Mouse (Mus musculus): ENCODE measurements at regions not wholly inside any gene's neighbourhood (a gene's known extent, or its start where the extent isn't known, plus 50 kb on each side); places are given as distances from the start of the nearest gene placed in this dataset.
A peak's percentile ranks its signal among the peaks of the same experiment; 100 is the strongest.

DNA sequence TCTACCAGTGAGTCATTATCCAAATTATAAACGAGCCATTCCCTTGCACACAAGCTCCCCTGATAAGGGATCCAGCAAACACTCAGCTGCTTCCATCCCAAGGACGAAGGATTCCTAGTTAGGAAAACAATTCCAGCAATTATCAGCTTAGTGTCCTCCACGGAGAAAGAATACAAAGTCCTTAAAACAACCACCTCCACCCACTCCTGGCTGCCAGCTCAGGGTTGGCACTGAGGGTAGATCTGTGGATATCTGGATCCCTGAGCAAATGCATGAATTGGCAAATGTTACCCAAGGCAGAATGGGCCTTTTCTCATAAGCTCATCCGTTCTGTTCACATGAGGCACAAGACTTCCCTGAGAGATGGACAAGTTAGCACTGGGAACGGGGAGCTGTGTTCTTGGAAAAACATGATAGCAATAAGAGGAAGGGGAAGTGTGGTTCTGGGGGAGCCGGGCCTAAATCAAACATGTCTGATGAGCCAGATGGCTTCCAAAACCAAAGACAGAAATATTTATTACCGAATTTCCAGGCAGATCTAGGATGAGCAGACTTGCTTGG, 368.1 kb upstream of the Runx1 start:
- Histone ChIP-seq H3K36me3 (replicated peaks; ENCODE audit: insufficient read depth, low read length) (no peaks in the 10 kb centered on the region), H3K27ac (ENCODE audit: low read depth) (no peak overlapping the region), H3K9ac (replicated peaks) (no peak overlapping the region), H3K4me3 (ENCODE audit: low read depth, low read length) (no peak overlapping the region), H3K27me3 (ENCODE audit: insufficient read depth, low read length) (no peaks in the 10 kb centered on the region), H3K4me2 (ENCODE audit: low read depth, low read length) (no peak overlapping the region), H3K9me3 (ENCODE audit: low read length) (no peaks in the 10 kb centered on the region), H3K4me1 (ENCODE audit: insufficient read depth) (peaks cover 15% of the 10 kb centered on the region)
- WGBS (ENCODE audit: insufficient replicate concordance), result 49% methylated on average over 7 of the region's 7 CpGs
- DNase-seq (no peak), ATAC-seq (no peak)
- TF ChIP-seq CTCF (IDR thresholded peaks at IDR 0.05; ENCODE audit: low read depth) (no peak), EP300 (IDR thresholded peaks at IDR 0.05; ENCODE audit: low read depth) (no peak)

DNA sequence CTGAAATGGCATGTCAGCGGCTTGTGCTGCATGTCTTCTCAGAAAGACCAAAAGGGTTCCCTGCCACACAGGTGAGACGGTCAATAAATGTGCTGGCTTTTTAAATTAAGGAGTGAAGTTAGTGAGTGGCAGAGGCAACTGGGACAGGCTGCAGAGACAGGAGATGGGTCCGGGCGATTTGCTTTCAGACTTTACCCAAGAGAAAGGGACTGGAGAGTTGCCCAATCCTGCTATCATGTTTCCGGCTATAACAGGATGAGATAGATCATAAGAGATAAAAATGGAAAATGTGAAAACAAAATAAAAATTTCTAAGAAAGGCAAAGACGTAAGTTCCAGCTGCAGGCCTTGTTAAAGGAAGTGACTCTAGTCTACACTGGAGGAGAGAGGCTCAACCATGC, 367.3 kb upstream of the Runx1 start:
- 65% methylated on average over 6 of the region's 6 CpGs for WGBS (ENCODE audit: insufficient replicate concordance)
- no peak overlapping the region for H3K4me2 ChIP-seq (ENCODE audit: low read depth, low read length)
- H3K4me3 ChIP-seq (ENCODE audit: low read depth, low read length), result no peak overlapping the region
- H3K27me3 ChIP-seq (ENCODE audit: insufficient read depth, low read length), result no peaks in the 10 kb centered on the region
- ATAC-seq (no peak), DNase-seq (no peak)
- no peak overlapping the region for H3K9ac ChIP-seq (replicated peaks)
- peaks cover 15% of the 10 kb centered on the region for H3K4me1 ChIP-seq (ENCODE audit: insufficient read depth)
- H3K27ac ChIP-seq (ENCODE audit: low read depth), result 0 out of 2 replicates have a peak overlapping the region, but pooled peaks have one; percentile 29
- no peaks in the 10 kb centered on the region for H3K36me3 ChIP-seq (replicated peaks; ENCODE audit: insufficient read depth, low read length)
- no peaks in the 10 kb centered on the region for H3K9me3 ChIP-seq (ENCODE audit: low read length)
- TF ChIP-seq CTCF (IDR thresholded peaks at IDR 0.05; ENCODE audit: low read depth) (no peak), EP300 (IDR thresholded peaks at IDR 0.05; ENCODE audit: low read depth) (no peak)

DNA sequence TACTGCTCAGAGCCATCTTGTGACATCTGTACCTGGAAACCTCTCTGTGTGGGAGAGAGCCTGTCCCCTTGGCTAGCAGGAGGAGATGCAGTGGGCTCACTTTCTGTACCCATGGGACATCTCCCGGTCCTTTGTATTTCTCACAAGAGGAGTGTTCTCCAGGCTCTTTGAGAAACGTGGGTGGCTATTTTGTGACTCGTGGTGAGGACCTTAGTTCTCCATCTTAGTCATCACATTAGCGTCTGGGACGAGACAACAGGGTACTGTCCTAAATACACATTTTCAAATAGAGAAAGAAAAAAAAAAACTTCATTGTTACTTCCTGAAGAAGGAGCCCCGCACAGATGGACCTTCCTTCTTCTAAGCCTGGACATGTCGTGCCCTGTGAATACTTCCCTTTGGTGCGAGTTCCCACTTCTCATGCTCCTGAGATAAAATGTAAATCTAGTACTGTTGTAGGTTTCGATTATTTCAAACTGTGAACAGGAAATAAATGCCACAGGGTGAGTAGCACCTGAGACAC, 366.8 kb upstream of the Runx1 start:
- no peak for ATAC-seq
- TF ChIP-seq EP300 (IDR thresholded peaks at IDR 0.05; ENCODE audit: low read depth), result no peak
- H3K9ac ChIP-seq (replicated peaks), result no peak overlapping the region

DNA sequence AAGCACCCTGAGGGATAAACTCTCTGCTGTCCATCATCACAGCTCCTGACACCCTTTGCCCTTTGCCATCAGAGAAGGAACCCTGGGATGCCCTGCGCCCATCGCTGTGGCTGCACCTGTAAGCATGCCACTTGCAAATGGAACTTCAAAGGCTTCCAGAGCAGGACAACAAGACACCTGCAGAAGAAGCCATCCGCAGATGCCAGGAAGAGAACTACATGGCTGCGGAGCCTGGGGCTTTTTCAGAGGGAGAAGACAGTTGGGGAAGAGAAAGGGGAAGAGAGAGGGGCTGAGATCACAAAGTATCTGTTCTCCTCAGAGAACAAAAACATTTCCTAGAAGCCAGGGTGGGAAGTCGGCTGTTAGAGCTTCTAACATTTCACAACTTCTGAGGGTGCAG, 365.2 kb upstream of the Runx1 start:
- H3K4me1 ChIP-seq (ENCODE audit: insufficient read depth), result no peaks in the 10 kb centered on the region
- no peaks in the 10 kb centered on the region for H3K27me3 ChIP-seq (ENCODE audit: insufficient read depth, low read length)
- TF ChIP-seq EP300 (IDR thresholded peaks at IDR 0.05; ENCODE audit: low read depth), result no peak
- TF ChIP-seq CTCF (IDR thresholded peaks at IDR 0.05; ENCODE audit: low read depth), result no peak
- H3K36me3 ChIP-seq (replicated peaks; ENCODE audit: insufficient read depth, low read length), result no peaks in the 10 kb centered on the region
- no peak overlapping the region for H3K27ac ChIP-seq (ENCODE audit: low read depth)
- H3K4me3 ChIP-seq (ENCODE audit: low read depth, low read length), result no peak overlapping the region
- no peaks in the 10 kb centered on the region for H3K9me3 ChIP-seq (ENCODE audit: low read length)
- 43% methylated on average over 5 of the region's 5 CpGs for WGBS (ENCODE audit: insufficient replicate concordance)
- no peak overlapping the region for H3K9ac ChIP-seq (replicated peaks)
- H3K4me2 ChIP-seq (ENCODE audit: low read depth, low read length), result no peak overlapping the region
- DNase-seq (no peak), ATAC-seq (no peak)

More for the DNA sequence above, 366.8 kb upstream of the Runx1 start:
- Histone ChIP-seq H3K4me2 (ENCODE audit: low read depth, low read length) (no peak overlapping the region), H3K36me3 (replicated peaks; ENCODE audit: insufficient read depth, low read length) (no peaks in the 10 kb centered on the region), H3K27me3 (ENCODE audit: insufficient read depth, low read length) (no peaks in the 10 kb centered on the region), H3K4me3 (ENCODE audit: low read depth, low read length) (no peak overlapping the region), H3K27ac (ENCODE audit: low read depth) (0 out of 2 replicates have a peak overlapping the region, but pooled peaks have one; percentile 29), H3K4me1 (ENCODE audit: insufficient read depth) (peaks cover 11% of the 10 kb centered on the region), H3K9me3 (ENCODE audit: low read length) (no peaks in the 10 kb centered on the region)
- WGBS (ENCODE audit: insufficient replicate concordance), result 44% methylated on average over 9 of the region's 9 CpGs
- no peak for DNase-seq

DNA sequence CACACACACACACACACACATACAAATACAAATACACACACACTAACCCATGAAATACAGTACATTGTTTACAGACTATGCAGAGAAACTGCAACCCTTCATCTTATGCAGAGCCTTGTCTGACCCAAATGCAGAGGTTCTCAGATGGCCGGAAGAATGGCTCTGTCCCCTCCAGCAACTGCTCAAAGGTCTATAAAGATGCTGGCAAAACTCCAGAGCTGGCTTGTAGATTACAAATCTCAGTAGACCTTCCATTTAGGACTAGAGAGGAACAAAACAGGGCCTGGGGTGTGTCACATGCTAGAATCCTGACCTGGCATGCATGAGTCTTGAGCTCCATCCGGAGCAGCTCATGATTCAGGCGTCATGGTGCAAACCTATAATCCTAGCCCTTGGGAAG, 364.4 kb upstream of the Runx1 start:
- H3K9ac ChIP-seq (replicated peaks), result no peak overlapping the region
- DNase-seq, result no peak
- TF ChIP-seq EP300 (IDR thresholded peaks at IDR 0.05; ENCODE audit: low read depth), result no peak
- TF ChIP-seq CTCF (IDR thresholded peaks at IDR 0.05; ENCODE audit: low read depth), result no peak
- H3K27ac ChIP-seq (ENCODE audit: low read depth), result no peak overlapping the region
- H3K9me3 ChIP-seq (ENCODE audit: low read length), result no peaks in the 10 kb centered on the region
- H3K27me3 ChIP-seq (ENCODE audit: insufficient read depth, low read length), result no peaks in the 10 kb centered on the region
- no peaks in the 10 kb centered on the region for H3K4me1 ChIP-seq (ENCODE audit: insufficient read depth)
- no peak for ATAC-seq
- no peak overlapping the region for H3K4me2 ChIP-seq (ENCODE audit: low read depth, low read length)
- WGBS (ENCODE audit: insufficient replicate concordance), result 89% methylated on average over 3 of the region's 3 CpGs
- no peaks in the 10 kb centered on the region for H3K36me3 ChIP-seq (replicated peaks; ENCODE audit: insufficient read depth, low read length)
- H3K4me3 ChIP-seq (ENCODE audit: low read depth, low read length), result no peak overlapping the region

DNA sequence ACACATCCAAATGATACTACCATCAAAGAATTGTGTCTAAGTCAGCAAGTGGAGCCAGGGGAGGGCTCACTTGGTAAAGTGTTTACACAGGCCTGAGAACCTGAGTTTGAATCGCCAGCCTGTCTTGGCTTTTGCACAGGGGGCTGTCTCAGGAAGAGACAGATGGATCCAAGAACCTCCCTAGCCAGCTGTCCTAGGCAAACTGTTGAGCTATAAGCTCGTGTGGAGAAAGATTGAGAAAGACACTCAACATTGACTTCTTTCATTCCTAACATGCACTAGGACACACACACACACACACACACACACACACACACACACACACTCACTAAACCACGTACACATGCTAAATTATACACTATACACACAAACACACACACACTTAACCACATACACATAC, 363.9 kb upstream of the Runx1 start:
- no peak overlapping the region for H3K4me2 ChIP-seq (ENCODE audit: low read depth, low read length)
- no peaks in the 10 kb centered on the region for H3K27me3 ChIP-seq (ENCODE audit: insufficient read depth, low read length)
- H3K9me3 ChIP-seq (ENCODE audit: low read length), result no peaks in the 10 kb centered on the region
- WGBS (ENCODE audit: insufficient replicate concordance), result 57% methylated on average over 3 of the region's 3 CpGs
- no peak overlapping the region for H3K27ac ChIP-seq (ENCODE audit: low read depth)
- no peak overlapping the region for H3K9ac ChIP-seq (replicated peaks)
- TF ChIP-seq CTCF (IDR thresholded peaks at IDR 0.05; ENCODE audit: low read depth) (no peak), EP300 (IDR thresholded peaks at IDR 0.05; ENCODE audit: low read depth) (no peak)
- ATAC-seq, result no peak
- no peak for DNase-seq
- no peaks in the 10 kb centered on the region for H3K36me3 ChIP-seq (replicated peaks; ENCODE audit: insufficient read depth, low read length)
- H3K4me3 ChIP-seq (ENCODE audit: low read depth, low read length), result no peak overlapping the region
- H3K4me1 ChIP-seq (ENCODE audit: insufficient read depth), result no peaks in the 10 kb centered on the region
